In the genomic region with DNA sequence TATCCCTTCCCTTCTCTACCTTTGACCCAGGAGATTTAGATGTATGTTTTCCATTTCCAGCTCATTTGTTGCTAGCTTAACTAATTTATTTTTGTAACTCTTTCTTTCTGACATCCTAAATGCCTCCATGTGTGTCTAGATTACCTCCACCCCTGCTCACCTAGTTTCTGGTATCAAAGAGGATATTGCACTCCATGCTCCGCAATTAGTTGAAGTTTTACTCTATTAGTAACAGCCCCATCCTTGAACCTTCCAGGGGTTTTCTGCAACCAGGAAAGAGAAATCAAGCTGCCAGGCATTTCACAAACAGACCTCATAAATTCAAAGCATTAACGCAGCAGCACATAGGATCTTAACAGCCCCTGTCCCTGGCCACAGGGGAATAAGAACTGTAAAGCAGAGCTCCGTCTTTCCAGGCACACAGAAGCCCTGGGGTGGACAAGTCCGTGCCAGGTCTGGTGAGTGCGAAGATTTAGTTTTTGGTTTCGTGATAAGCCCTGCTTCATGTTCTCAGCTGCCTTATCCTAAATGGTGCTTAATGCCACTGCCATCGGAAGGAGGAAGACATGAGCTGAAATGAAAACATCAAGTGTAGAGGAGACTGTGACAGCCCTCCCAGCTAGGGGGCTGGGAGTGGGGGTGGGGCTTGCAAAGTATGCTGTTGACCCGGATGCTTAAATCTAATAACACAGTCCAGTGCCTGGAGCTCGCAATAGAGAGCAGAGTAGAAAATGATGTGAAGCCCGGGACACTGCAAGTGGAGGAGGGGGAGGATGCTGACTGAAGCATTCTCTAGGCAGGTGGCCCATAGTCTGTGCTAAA, we compare ENCODE assay signal across 9 mouse cellular contexts.
DNase-seq lines count a peak whose midpoint lies in the region; ATAC-seq lines count a peak whose summit lies in the region.
"Had no signal": no experiment of that assay in that cellular context is flagged by ENCODE, and none has a peak within 500 bp of the region (broad histone marks: within the 10 kb centered on the region; RNA-seq: fewer than 3 reads in every experiment).

No protein-coding gene starts in this region.

- no peaks in the 10 kb centered on the region for H3K9me3 ChIP-seq in hindbrain, embryonic 15.5 days
- H3K9me3 ChIP-seq in midbrain, embryonic 10.5 days (replicated peaks) = no peaks in the 10 kb centered on the region

- no peak for ATAC-seq in cerebellum, adult (ENCODE audit: insufficient number of reproducible peaks, low FRiP score, low TSS enrichment)
- peak; percentile 63; the same call in 1 of the 2 replicates for ATAC-seq in hindbrain, embryonic 15.5 days (ENCODE audit: low FRiP score, low read depth)
- no peak for ATAC-seq in megakaryocyte-erythroid progenitor cell, adult 5-6 weeks (replicated peaks; ENCODE audit: low FRiP score, low TSS enrichment, poor library complexity, severe bottlenecking)
- no peak for ATAC-seq in frontal cortex, adult (ENCODE audit: low TSS enrichment)

- WGBS in hindbrain, embryonic 15.5 days = 24% methylated on average over 10 of the region's 10 CpGs
- 34% methylated on average over 10 of the region's 10 CpGs for WGBS in midbrain, embryonic 10.5 days

- no peak overlapping the region for H3K9ac ChIP-seq in hindbrain, embryonic 15.5 days
- H3K9ac ChIP-seq: liver, embryonic 14.5 days had no signal

- no peaks in the 10 kb centered on the region for H3K27me3 ChIP-seq in hindbrain, embryonic 15.5 days
- H3K27me3 ChIP-seq in midbrain, embryonic 10.5 days (ENCODE audit: low read depth, poor library complexity, severe bottlenecking) = peaks cover 6% of the 10 kb centered on the region; the same call in 1 of the 2 replicates

- H3K36me3 ChIP-seq in hindbrain, embryonic 15.5 days = no peaks in the 10 kb centered on the region
- no peaks in the 10 kb centered on the region for H3K36me3 ChIP-seq in midbrain, embryonic 10.5 days

- peak overlapping the region; percentile 28; the same call in 1 of the 2 replicates for H3K4me2 ChIP-seq in hindbrain, embryonic 15.5 days

- peaks cover 11% of the 10 kb centered on the region for H3K4me1 ChIP-seq in hindbrain, embryonic 15.5 days (replicated peaks)
- peaks cover 15% of the 10 kb centered on the region for H3K4me1 ChIP-seq in midbrain, embryonic 10.5 days

- no peak overlapping the region for H3K27ac ChIP-seq in hindbrain, embryonic 15.5 days (replicated peaks)
- no peak overlapping the region for H3K27ac ChIP-seq in midbrain, embryonic 10.5 days (replicated peaks)
- H3K27ac ChIP-seq: liver, embryonic 14.5 days had no signal

- DNase-seq in cerebellum, postnatal 25 days = peak; percentile 11 to 12
- peak; percentile 68 for DNase-seq in embryo, embryonic 11 days
- DNase-seq in midbrain, embryonic 10.5 days (ENCODE audit: low spot score) = peak; percentile 35
- DNase-seq in thymus, postnatal 36 days = no peak

- H3K4me3 ChIP-seq in hindbrain, embryonic 15.5 days = no peak overlapping the region
- 0 out of 2 replicates have a peak overlapping the region, but pooled peaks have one; percentile 9 for H3K4me3 ChIP-seq in midbrain, embryonic 10.5 days

Comparison
In these comparisons a context has a peak if more than half of its experiments do, and no peak if none do; other contexts are left out.
1. DNase-seq: peak in cerebellum, postnatal 25 days (2 of 2), embryo, embryonic 11 days (single experiment) and midbrain, embryonic 10.5 days (single experiment); none in thymus, postnatal 36 days (0 of 2).